Mouse (Mus musculus): ENCODE data around the gene Oat. TPM values are rescaled to one million over a fixed set of nuclear protein-coding genes. Genes with fewer than 3 reads are reported as not detected.

The Oat gene
- 0.68 and 4.1 TPM in 2 replicates for polyA plus RNA-seq (2012; ENCODE audit: low replicate concordance)

GRCm38 (mm10) chr7:132576116-132576650, at the start of gene Oat:
Gene Oat, minus strand, starts transcription at chr7:132576398.

GRCm38 (mm10) chr7:132610468-132611318, 34.5 kb upstream of the Oat start, which contains the start of gene Lhpp:
Gene Lhpp, plus strand, starts transcription at chr7:132610638.

DNA sequence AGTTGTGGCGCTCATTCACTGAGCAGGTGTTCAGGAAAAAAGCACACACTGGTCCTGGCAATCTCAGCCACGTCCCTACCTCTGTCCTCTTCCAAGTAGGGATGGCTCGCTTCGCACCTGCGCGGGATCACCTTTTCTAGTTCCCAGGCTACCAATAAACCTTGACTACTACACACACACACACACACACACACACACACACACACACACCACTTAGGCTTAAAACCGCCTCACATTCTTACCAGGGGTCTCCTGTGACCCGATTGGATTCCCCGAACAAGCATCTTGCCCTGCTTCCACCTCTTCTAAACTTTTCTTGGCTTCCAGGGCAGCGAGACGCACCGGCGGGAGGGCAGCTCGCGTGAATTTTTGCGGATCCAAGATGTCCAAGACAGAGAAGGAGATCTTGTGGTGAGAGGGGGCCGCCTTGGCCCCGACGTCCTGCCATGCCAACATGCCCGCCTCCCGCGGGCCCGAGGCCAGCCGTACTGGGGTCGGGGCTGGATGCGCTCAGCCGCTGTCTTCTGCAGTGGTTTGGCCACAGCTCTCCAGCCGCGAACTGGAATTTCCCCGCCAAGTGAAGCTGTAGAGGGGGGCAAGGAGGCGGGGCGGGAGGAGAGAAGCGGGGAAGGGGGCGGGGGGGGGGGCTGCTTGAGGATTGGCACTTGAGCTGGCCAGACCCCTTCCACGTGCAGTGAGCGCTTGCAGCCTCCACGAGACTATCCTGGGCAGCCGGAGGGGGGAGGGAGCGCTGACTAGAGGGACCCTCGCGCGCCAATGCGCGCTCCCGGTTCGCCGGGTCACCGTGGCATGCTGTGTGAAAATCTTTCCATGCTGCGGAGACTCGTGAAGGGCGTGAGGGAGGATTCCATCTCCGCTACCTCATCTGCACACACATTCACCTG, 23.1 kb upstream of the Oat start, which contains the start of gene Nkx1-2:
Gene Nkx1-2, minus strand, starts transcription at position 567 of the 905 bp plus-strand sequence.

Other genes with a start within 250 kb of the Oat start
- 0.54 and 1.1 TPM in 2 replicates for gene Nkx1-2, start 23.2 kb upstream of the Oat start, polyA plus RNA-seq (2012; ENCODE audit: low replicate concordance)
- 1.4 and 6.5 TPM in 2 replicates for gene Lhpp, start 34.2 kb upstream of the Oat start, polyA plus RNA-seq (2012; ENCODE audit: low replicate concordance)
- gene Fam53b, start 237.5 kb upstream of the Oat start, polyA plus RNA-seq (2012; ENCODE audit: low replicate concordance): 164 and 175 TPM in 2 replicates

Data from leukemia stem cell, adult 10-12 weeks (primary cell).